Mouse (Mus musculus) neural tube, embryonic 15.5 days (tissue): Measurements from ENCODE around the gene Mmp11. TPM values are rescaled to one million over a fixed set of nuclear protein-coding genes. Genes with fewer than 3 reads are reported as not detected.

Source experiments
- ATAC-seq: fragments of 200-750 bp; cut with Nextera tagmentation; 2 replicates; pipeline ENCODE4 v1.8.0; 2017; ENCODE audit warnings: mild to moderate bottlenecking, moderate TSS enrichment, moderate library complexity; ENCODE audit not compliant: low FRiP score
- H3K27ac ChIP-seq: fragments of 300-500 bp; sonication (generic); replicated peaks from 2 replicates; pipeline ENCODE4 v1.5.1; 2015; ENCODE audit warnings: mild to moderate bottlenecking, inconsistent platforms
- H3K27me3 ChIP-seq: fragments of 300-500 bp; sonication (generic); replicated peaks from 2 replicates; pipeline ENCODE4 v1.6.1; 2015; ENCODE audit warnings: inconsistent platforms
- H3K36me3 ChIP-seq: fragments of 300-500 bp; sonication (generic); 2 replicates; pipeline ENCODE4 v1.6.1; 2015; ENCODE audit warnings: inconsistent platforms
- H3K4me1 ChIP-seq: fragments of 300-500 bp; sonication (generic); 2 replicates; pipeline ENCODE4 v1.6.1; 2015; ENCODE audit warnings: inconsistent platforms
- H3K4me2 ChIP-seq: fragments of 300-500 bp; sonication (generic); 2 replicates; pipeline ENCODE4 v1.6.1; 2015; ENCODE audit warnings: inconsistent platforms, mild to moderate bottlenecking, moderate library complexity
- H3K4me3 ChIP-seq: fragments of 300-500 bp; sonication (generic); replicated peaks from 2 replicates; pipeline ENCODE4 v1.5.1; 2015; ENCODE audit warnings: mild to moderate bottlenecking, inconsistent platforms
- H3K9ac ChIP-seq: fragments of 300-500 bp; sonication (generic); replicated peaks from 2 replicates; pipeline ENCODE4 v1.6.1; 2015; ENCODE audit warnings: mild to moderate bottlenecking, inconsistent platforms
- H3K9me3 ChIP-seq: fragments of 300-500 bp; sonication (generic); replicated peaks from 2 replicates; pipeline ENCODE4 v1.6.1; 2016; ENCODE audit warnings: inconsistent platforms
- WGBS: fragments of 180-500 bp; shearing (Covaris S2); methylation state at CpG from one replicate; pipeline ENCODE4 v1.1.7; 2015; ENCODE audit warnings: mixed read lengths; 5-methylcytosine and 5-hydroxymethylcytosine counted together
- polyA plus RNA-seq: library from polyadenylated mRNA; unstranded; fragments of >200 nt; fragmentation: Nextera tagmentation; extraction: Ambion mirVana; gene quantifications from 2 replicates; pipeline ENCODE4 v1.2.1, GENCODE M21; 2015

Gene Mmp11
- polyA plus RNA-seq, 1 experiment from 2014 or later: 18.6 TPM

DNA sequence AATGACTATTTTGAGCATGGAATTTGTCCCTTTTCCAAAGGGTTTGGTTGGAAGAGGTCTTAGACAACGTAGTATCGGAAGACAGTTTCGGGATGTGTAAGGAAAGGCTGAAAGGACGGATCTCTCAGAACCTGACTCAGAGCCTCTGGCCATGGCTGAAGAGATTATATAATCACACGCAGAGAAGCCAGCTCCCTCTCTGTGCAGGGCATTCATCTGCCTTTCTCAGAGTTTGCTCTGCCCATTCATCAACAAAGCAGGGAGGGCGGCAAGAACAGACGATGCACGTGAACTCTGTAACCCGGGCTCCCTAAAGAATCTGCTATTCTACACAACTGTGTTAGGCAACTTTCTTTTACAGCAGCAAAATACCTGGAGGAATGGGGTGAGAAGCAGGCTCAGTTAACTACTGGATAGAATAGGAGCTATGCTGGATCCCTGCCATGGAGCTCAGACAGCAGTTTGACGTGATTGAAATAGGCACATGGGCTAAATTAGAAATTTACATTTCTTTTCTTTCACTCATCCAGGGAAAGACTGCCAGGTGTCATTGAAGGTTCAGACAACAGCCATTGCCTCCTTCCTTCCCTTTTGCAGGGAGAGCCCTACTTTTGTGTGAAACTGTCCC, 62.6 kb downstream of the Mmp11 start:
- Histone ChIP-seq H3K9me3 (no peaks in the 10 kb centered on the region), H3K27me3 (no peaks in the 10 kb centered on the region), H3K27ac (peak overlapping the region; percentile 86), H3K36me3 (no peaks in the 10 kb centered on the region), H3K4me3 (peak overlapping the region; percentile 40), H3K4me2 (peak overlapping the region; percentile 63), H3K9ac (peak overlapping the region; percentile 42), H3K4me1 (peaks cover 15% of the 10 kb centered on the region)
- WGBS: 11% methylated on average over 10 of the region's 10 CpGs
- 0 out of 2 replicates have a peak, but pooled peaks have one; percentile 4 for ATAC-seq

Other genes starting within 250 kb of the Mmp11 start
- gene Cabin1, start 172.2 kb downstream of the Mmp11 start, polyA plus RNA-seq: 32.9 and 35.8 TPM in 2 replicates
- gene Ddt, start 163.1 kb downstream of the Mmp11 start, polyA plus RNA-seq: 91.4 and 101 TPM in 2 replicates
- 0.29 TPM in 1 of 2 replicates, not detected in the other for gene Gm20441, start 155.5 kb downstream of the Mmp11 start, polyA plus RNA-seq
- gene Gstt3, start 155.1 kb downstream of the Mmp11 start, polyA plus RNA-seq: 1.3 and 5.3 TPM in 2 replicates
- gene Gstt1, start 137.9 kb downstream of the Mmp11 start, polyA plus RNA-seq: 9.6 and 13.8 TPM in 2 replicates
- gene Gstt4, start 114.0 kb downstream of the Mmp11 start, polyA plus RNA-seq: not detected in 2 replicates
- gene Gstt2, start 99.1 kb downstream of the Mmp11 start, polyA plus RNA-seq: 6.3 and 16.2 TPM in 2 replicates
- gene Mif, start 76.3 kb downstream of the Mmp11 start, polyA plus RNA-seq: 1,840 and 1,880 TPM in 2 replicates
- gene Derl3, start 43.1 kb downstream of the Mmp11 start, polyA plus RNA-seq: 1.2 and 1.9 TPM in 2 replicates
- 229 and 243 TPM in 2 replicates for gene Smarcb1, start 14.9 kb downstream of the Mmp11 start, polyA plus RNA-seq
- gene Chchd10, start 3.4 kb downstream of the Mmp11 start, polyA plus RNA-seq: 166 and 190 TPM in 2 replicates
- 2.3 TPM in 2 replicates for gene Gm867, start 4.2 kb upstream of the Mmp11 start, polyA plus RNA-seq
- gene Vpreb3, start 6.6 kb upstream of the Mmp11 start, polyA plus RNA-seq: 1.0 and 1.4 TPM in 2 replicates
- 0.08 TPM in 1 of 2 replicates, not detected in the other for gene Gm5134, start 18.0 kb upstream of the Mmp11 start, polyA plus RNA-seq
- 10.3 and 15.3 TPM in 2 replicates for gene Zfp280b, start 96.2 kb upstream of the Mmp11 start, polyA plus RNA-seq
- gene Slc5a4b, start 174.5 kb upstream of the Mmp11 start, polyA plus RNA-seq: not detected in 2 replicates
- 0.11 and 0.22 TPM in 2 replicates for gene Slc5a4a, start 211.0 kb upstream of the Mmp11 start, polyA plus RNA-seq